Mouse (Mus musculus) WW6 (cell line): ENCODE measurements around the gene Snrnp40.

Experiments used
- DNase-seq: peaks from one replicate; pipeline ENCODE4 v3.0.0-alpha.2; 2013; ENCODE audit warnings: low read depth, low spot score

The Snrnp40 gene

DNA sequence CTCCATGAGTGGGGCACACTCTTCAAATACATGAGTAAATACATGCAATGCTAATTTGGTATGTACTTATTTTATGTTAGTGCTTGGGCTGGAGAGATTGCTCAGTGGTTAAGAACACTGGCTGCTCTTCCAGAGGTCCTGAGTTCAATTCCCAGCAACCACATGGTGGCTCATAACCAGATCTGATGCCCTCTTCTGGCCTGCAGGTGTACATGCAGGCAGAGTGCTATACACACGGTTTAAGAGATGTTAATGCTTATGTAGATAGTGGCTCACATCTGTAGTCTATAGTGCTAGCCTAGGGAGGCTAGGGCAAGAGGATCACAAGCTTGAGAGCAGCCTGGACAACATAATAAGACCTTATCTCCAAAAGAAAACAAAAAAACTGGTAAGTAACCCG is 20.5 kb downstream of the Snrnp40 start:
- no peak for DNase-seq

GRCm38 (mm10) chr4:130387256-130387655 is 27.3 kb downstream of the Snrnp40 start:
- DNase-seq: no peak

DNA sequence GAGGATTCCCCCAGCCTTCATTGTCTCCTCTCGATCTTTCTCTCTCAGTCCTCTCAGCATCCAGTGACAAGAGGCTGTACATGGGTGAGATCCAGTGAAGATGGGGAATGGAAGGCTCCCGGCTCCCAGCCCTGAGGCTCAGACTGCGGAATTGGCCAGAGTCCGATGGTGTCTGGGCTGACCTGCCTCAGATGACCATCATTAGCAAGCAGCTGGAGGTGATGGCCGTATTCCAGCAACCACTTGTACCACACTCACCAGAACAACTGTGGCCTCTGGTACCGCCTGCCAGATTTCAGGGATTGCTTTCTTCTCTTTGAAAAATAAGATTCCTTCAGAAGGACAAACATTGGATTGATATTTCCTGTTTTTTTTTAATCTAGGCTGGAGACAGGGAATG is 29.6 kb downstream of the Snrnp40 start:
- DNase-seq: no peak

DNA sequence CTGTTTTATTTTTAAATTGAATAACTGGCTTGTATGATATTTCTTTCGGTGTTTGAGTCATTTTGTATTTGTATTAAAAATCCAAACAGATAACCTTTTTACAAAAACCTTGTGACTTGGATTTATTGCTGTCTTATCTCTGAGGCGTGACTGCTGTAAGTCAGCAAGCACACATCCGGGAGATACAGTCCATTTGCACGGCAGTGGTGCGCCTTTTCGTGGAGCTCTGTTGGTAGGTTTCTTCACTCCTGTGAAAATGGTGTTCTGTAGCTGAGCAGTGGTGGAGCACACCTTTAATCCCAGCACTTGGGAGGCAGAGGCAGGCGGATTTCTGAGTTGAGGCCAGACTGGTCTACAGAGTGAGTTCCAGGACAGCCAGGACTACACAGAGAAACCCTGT is 30.0 kb downstream of the Snrnp40 start:
- no peak for DNase-seq

DNA sequence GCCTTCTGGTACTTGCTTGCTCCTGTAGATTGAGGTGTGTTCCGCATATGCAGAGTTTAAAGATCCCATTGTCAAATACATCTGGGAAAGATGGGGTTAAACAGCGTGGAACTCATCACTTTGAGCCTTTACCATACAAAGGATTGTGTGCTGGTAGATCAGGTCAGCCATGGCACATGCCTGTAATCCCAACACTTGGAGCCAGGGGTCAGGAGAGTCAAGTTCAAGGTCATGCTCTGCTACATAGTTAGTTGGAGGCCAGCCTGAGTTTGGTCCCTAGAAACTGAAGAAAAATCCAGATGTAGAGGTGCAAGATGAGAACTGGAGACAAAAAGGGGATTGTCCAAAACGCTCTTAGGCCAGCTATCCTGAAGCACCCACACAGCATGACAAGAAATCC is 31.3 kb downstream of the Snrnp40 start:
- DNase-seq: no peak
